Mouse (Mus musculus) cortical plate, adult 2 months (tissue): ENCODE measurements around the gene 3110040N11Rik.

Experiments used
- CTCF ChIP-seq: fragments of 200-500 bp; IDR thresholded peaks from 2 replicates; pipeline ENCODE4 v1.5.1; 2011; ENCODE audit warnings: mild to moderate bottlenecking, control low read depth, low read length; ENCODE audit not compliant: insufficient read depth; ENCODE audit errors: extremely low read depth
- POLR2A ChIP-seq: fragments of 200-500 bp; IDR thresholded peaks from 2 replicates; pipeline ENCODE4 v1.6.1; 2011; ENCODE audit warnings: mild to moderate bottlenecking, low read length, control low read depth; ENCODE audit not compliant: insufficient read depth; ENCODE audit errors: extremely low read depth

DNA sequence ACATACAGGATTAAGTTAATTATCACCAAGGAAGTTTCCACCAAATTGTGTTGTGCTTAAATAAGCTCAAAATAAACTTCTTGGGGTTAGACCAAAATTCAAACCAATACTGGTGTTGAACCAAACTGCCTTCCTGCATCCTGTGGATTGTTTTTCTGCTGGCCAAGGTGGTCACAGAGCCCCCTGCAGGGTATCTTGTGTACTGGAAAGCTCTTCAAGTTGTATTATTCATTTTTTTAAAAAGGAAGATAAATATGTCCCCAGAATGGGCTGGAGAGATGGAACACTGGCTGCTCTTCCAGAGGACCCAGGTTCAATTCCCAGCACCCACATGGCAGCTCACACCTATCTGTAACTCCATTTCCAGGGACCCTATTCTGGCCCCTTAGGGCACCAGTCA lies 45.6 kb upstream of the 3110040N11Rik start:
- TF ChIP-seq POLR2A (no peak), CTCF (no peak)
